Mouse (Mus musculus) gastrocnemius, adult 8-10 months (tissue): ENCODE results near the gene Mapkbp1. TPM values are rescaled to one million over a fixed set of nuclear protein-coding genes. Genes with fewer than 3 reads are reported as not detected.

Source experiments
- DNase-seq, 2 experiments: peaks; one replicate each; pipeline ENCODE4 v3.0.0; 2022; ENCODE audit warnings: low spot score in 2 of 2
- total RNA-seq, 4 experiments: library from RNA; stranded (reverse); gene quantifications; 2 replicates each; pipeline ENCODE4 v1.2.4; 2022

Mapkbp1 gene
- total RNA-seq, result 1 to 10 TPM; 6.0 to 8.4 (median 6.5) TPM

DNA sequence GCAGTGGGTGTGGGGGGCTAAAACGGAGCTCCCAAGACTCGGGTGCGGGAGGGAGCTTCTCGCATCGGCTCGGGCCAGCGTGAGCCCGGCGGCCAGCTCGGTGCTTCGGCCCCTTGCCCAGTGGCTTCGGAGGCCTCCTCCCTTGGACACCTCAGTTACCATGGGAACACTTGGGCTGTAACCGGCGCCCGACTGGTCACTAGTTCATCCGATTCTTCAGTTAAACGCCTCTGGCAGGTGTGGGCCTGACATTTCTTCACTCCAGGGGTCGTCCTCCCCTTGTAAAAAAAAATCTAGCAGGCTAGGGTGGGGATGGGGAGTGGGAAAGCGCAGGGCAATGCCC is at the start of gene Mapkbp1:
Gene Mapkbp1, plus strand, starts transcription at position 163 of the 343 bp plus-strand sequence.
- no peak for DNase-seq

DNA sequence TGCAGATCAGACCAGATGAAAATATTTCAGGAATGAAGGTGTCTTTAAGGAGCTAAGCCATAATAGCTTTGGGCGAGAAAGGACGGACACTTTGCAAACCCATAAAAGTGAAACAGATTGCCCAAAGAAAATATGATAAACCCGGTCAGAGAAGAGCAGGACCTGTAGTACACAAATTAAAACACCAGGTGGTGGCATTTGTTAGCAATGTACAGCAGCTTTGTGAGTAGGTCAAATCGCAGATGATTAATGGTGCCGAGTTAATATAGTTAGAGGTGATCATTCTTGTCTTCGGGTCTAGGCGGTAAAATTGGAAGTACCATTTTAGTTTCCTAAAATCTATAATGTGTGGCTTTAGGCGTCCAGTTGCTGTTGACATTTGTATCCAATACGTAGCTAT is 1.9 kb upstream of the Mapkbp1 start:
- DNase-seq, result no peak

GRCm38 (mm10) chr2:119971316-119971715 is 1.2 kb upstream of the Mapkbp1 start:
- no peak for DNase-seq

- peak; percentile 92 to 94 for DNase-seq
Measured at GRCm38 (mm10) chr2:119971837-119972536, 512 bp upstream of the Mapkbp1 start.

- no peak for DNase-seq
Measured at GRCm38 (mm10) chr2:119980343-119980986, 8.0 kb downstream of the Mapkbp1 start.

DNA sequence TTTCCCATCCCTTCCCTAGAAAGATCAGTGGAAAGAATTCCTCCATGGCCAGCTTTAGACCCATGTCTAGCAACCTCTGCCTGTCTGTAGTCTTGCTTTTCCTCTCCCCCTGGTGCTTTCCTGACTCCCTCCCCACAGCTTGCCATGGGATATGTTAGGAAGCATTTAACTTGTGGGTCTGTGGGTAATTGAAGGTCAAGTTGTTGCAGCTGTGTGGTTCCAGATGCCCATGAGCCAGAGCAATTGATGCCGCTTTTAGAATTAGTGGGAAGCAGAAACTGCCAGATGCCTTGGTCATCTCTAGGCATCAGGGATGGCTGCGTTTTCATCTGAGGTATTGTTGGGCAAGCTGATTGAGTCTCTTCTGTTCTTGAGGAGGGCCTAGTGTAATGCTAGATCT is 9.1 kb downstream of the Mapkbp1 start:
- no peak for DNase-seq

DNA sequence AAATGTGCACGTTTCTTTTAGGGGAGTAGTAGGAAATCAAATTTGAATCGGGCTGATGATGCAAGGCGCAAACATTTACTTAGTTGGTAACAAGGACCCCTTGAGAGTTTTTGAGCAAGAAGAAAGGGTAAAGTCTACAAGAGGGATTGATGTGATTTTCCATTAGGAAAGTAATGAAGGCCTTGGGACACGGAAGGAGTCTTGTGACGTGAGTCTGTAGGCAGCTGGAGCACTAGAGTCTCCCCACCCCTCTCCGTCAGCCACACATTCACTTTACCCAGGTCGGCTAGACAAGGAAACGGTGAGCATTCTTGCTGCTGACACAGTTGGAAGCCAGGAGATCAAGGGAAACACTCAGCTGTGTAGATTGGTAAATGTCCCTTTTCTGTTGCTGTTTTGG is 13.4 kb downstream of the Mapkbp1 start:
- DNase-seq, result no peak

- no peak for DNase-seq
Measured at GRCm38 (mm10) chr2:119986369-119986768, 13.9 kb downstream of the Mapkbp1 start.

- DNase-seq, result no peak
Measured at GRCm38 (mm10) chr2:119987441-119987840, 14.9 kb downstream of the Mapkbp1 start.

GRCm38 (mm10) chr2:119988952-119989351 is 16.5 kb downstream of the Mapkbp1 start:
- DNase-seq, result no peak

DNA sequence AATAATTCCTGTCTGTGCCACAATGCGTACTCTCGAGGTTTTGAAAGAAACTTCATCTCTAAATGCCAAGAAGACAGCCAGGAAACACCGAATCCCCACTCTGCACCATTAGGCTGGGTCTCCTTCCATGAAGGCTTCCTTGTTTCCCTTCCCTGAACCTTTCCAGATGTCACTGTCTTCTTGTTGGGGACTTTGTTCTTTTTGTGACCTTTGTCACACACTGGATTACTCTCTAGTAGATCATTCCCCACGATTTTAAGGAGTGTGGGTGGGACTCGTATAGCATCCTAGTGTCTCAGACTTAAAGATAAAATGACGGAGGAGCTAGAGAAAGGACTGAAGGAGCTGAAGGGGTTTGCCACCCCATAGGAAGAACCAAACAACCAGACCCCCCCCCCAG is 18.4 kb downstream of the Mapkbp1 start:
- DNase-seq, result no peak

- DNase-seq, result peak; percentile 40 to 64
Measured at GRCm38 (mm10) chr2:119992349-119992748, 19.9 kb downstream of the Mapkbp1 start.

GRCm38 (mm10) chr2:119993515-119993914 is 21.0 kb downstream of the Mapkbp1 start:
- no peak for DNase-seq

DNA sequence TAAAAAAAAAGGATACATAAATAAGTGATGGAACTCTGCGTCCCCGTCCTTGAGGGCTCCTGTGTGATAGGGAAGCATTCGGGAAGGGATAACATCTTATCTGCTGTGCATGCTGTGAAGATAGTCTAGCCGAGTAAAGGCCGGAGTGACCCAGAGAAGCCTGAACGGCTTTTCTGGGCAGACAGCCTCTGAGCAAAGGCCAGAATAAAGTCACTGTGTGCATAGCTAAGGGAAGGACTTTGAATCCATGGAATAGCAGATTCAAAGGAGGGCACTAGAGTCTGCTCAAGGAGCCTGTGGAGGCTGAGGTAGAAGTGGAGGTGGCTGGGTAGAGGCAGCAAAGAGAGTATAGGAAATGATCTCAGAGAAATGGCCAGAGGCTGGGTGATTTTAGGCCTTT is 22.3 kb downstream of the Mapkbp1 start:
- no peak for DNase-seq

GRCm38 (mm10) chr2:119995391-119996281 is 23.1 kb downstream of the Mapkbp1 start:
- no peak for DNase-seq

DNA sequence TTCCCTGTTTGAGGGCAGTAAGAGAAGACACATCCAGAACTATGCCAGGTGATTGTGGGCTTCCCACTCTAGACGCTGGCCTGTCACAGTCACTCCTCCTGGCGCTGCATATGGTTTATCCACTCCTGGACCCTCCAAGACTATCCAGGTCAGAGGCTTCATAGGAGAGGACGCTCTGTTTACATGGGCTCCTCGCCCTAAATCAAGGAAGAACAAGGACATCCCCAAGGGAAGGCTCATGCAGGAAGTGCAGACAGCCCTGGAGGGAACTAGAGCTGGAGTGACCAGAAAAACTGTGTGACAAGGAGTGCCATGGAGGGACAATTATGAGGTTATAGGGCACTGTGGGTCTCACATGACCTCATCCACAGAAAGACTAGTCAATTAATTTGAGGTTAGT is 24.9 kb downstream of the Mapkbp1 start:
- no peak for DNase-seq

DNA sequence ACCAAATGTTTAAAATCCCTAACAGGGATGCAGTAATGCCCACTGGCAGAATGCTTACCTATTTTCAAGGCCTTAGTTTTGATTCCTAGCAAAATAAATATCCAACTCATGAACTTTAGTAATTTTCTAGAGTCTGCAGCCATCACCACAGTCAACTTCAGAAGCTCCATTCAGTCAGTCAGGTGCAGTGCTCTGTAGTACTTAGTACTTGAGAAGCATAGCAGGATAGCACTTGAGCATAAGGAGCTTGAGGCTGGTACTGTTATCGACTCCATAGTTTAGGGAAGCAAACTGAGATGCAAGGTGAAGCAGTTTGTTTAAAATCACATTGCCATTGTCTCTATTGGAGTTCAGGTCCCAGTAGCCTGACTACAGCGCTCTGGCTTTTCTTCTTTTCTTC is 27.2 kb downstream of the Mapkbp1 start:
- no peak for DNase-seq

DNA sequence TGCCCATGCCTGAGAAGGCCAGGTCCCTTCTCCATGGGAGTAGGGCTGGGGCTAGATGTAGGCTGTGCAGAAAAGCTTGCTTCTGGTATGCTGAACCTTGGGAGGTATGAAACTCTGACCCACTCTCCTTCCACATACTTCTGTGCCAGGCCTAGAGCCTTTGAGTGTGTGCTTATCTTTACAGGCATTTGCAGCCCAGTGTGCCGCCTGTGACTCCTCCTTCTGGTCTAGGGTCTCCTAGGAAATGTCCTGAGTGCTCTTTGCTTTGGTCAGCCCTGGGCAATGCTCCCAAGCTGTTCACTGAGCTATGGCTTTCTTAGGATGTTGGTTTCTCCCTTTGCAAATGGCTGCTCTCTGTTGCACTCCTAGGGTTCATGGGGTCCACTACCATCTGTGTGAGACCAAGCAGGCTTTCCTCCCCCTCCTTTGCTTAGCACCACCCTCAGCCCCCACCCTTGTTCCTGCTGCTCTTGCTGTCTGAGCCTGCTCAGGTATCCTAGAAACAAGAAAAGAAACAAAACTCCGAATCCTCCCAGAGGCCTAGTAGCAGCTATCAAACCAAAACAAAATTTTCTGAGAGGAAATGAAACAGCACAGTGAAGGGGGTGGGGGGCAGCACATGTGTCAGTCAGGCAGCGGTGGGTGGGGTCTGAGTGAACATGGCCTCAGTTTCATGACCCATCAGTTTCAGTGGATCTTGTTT is 28.5 kb downstream of the Mapkbp1 start:
- DNase-seq, result no peak

DNA sequence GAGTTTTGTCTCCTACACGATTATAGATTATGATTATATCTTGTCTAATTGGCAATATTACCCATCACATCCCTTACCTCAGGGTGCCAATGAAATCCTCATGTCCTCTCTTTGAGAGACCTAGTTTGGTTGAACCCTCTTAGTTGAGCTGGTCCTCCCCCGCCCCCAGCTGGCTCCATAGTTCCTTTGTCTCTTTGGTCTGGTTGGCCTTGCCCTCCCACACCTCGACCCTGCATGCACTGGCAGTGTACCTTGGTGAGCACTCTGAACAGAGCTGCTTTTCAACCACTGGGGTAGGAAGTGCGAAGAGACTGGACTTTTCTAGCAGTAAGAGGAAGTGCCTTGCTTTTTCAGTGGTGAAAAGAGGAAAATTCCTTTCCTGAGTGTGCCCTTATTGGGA is 29.5 kb downstream of the Mapkbp1 start:
- DNase-seq, result no peak

DNA sequence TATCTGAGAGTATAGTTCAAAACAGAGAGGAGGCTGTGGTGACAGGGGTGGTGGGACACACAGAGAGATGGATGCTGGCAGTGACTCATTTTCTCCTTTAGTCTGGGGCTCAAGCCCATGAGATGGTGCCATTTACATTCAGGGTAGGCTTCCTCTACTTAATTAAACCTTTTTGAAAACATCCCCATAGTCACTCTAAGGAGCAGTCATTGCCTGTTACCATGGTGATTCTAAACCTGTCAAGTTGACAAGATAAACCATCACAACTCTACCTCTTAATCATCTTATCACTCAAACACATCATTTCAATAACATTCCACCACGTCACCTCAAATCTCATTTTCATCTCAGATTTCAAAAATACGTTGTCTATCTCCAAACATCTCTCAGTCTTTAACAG is 31.5 kb downstream of the Mapkbp1 start:
- DNase-seq, result no peak

GRCm38 (mm10) chr2:120006696-120007095 is 34.2 kb downstream of the Mapkbp1 start:
- no peak for DNase-seq
